Mouse (Mus musculus) cerebellum, adult 2 months (tissue): ENCODE results near the gene Pkn1. TPM values are rescaled to one million over a fixed set of nuclear protein-coding genes. Genes with fewer than 3 reads are reported as not detected.

Experiments used
- DNase-seq, 2 experiments: peaks; one replicate each; pipeline ENCODE4 v3.0.0; 2021
- H3K27ac ChIP-seq: fragments of 200-500 bp; 2 replicates; pipeline ENCODE4 v1.5.1; 2012; ENCODE audit warnings: low read length, control low read depth, inconsistent platforms; ENCODE audit not compliant: insufficient read depth
- H3K27me3 ChIP-seq: fragments of 200-500 bp; 2 replicates; pipeline ENCODE4 v1.6.1; 2012; ENCODE audit warnings: inconsistent platforms, mild to moderate bottlenecking, low read length, moderate library complexity; ENCODE audit not compliant: control insufficient read depth, insufficient read depth
- H3K4me1 ChIP-seq: fragments of 200-500 bp; 2 replicates; pipeline ENCODE4 v1.6.1; 2011; ENCODE audit warnings: low read length; ENCODE audit not compliant: control insufficient read depth, insufficient read depth
- H3K4me3 ChIP-seq: fragments of 200-500 bp; replicated peaks from 2 replicates; pipeline ENCODE3; 2011; ENCODE audit warnings: mild to moderate bottlenecking, low read depth, low read length, control low read depth; ENCODE audit not compliant: insufficient read depth
- CTCF ChIP-seq: fragments of 200-500 bp; IDR thresholded peaks from 2 replicates; pipeline ENCODE4 v1.5.1; 2011; ENCODE audit warnings: low read depth, mild to moderate bottlenecking, control low read depth, low read length, moderate library complexity, borderline replicate concordance; ENCODE audit not compliant: insufficient read depth
- POLR2A ChIP-seq: fragments of 200-500 bp; IDR thresholded peaks from 2 replicates; pipeline ENCODE4 v1.6.1; 2011; ENCODE audit warnings: low read length, control low read depth, borderline replicate concordance; ENCODE audit not compliant: insufficient read depth
- whole genome bisulfite sequencing: fragments of 180-500 bp; shearing (Covaris S2); methylation state at CpG from one replicate; pipeline ENCODE4 v1.1.7; 2018; 5-methylcytosine and 5-hydroxymethylcytosine counted together
- polyA plus RNA-seq: library from polyadenylated mRNA; depleted of rRNA; stranded (reverse); fragments of >200 nt; gene quantifications from 2 replicates; pipeline ENCODE4 v1.2.3, GENCODE M21; 2012

Gene Pkn1
- polyA plus RNA-seq, 1 experiment = 59.8 TPM

- TF ChIP-seq POLR2A = no peak
- no peak for DNase-seq
- Histone ChIP-seq H3K27me3 (no peaks in the 10 kb centered on the region; the same call in 1 of the 2 replicates), H3K4me3 (peak overlapping the region; percentile 31), H3K4me1 (no peaks in the 10 kb centered on the region), H3K27ac (no peak overlapping the region)
- WGBS = 10% methylated on average over 3 of the region's 3 CpGs
Measured at GRCm38 (mm10) chr8:83740586-83740975, 41.6 kb upstream of the Pkn1 start.

GRCm38 (mm10) chr8:83739711-83740468 lies 40.9 kb upstream of the Pkn1 start:
- no peak for DNase-seq
- Histone ChIP-seq H3K4me3 (no peak overlapping the region), H3K4me1 (no peaks in the 10 kb centered on the region), H3K27me3 (no peaks in the 10 kb centered on the region; the same call in 1 of the 2 replicates), H3K27ac (no peak overlapping the region)
- 27% methylated on average over 8 of the region's 8 CpGs for WGBS
- TF ChIP-seq POLR2A (no peak), CTCF (no peak)

- H3K27me3 ChIP-seq = no peaks in the 10 kb centered on the region; the same call in 1 of the 2 replicates
- DNase-seq = no peak
- WGBS = 74% methylated on average over 10 of the region's 10 CpGs
- TF ChIP-seq CTCF (no peak), POLR2A (no peak)
- H3K27ac ChIP-seq = no peak overlapping the region
- no peak overlapping the region for H3K4me3 ChIP-seq
- no peaks in the 10 kb centered on the region for H3K4me1 ChIP-seq
Measured at GRCm38 (mm10) chr8:83738949-83739710, 40.2 kb upstream of the Pkn1 start.

GRCm38 (mm10) chr8:83737852-83738562 lies 39.0 kb upstream of the Pkn1 start:
- Histone ChIP-seq H3K4me1 (no peaks in the 10 kb centered on the region), H3K27me3 (no peaks in the 10 kb centered on the region; the same call in 1 of the 2 replicates), H3K4me3 (no peak overlapping the region), H3K27ac (no peak overlapping the region)
- 82% methylated on average over 4 of the region's 4 CpGs for WGBS
- TF ChIP-seq POLR2A (no peak), CTCF (no peak)
- DNase-seq = no peak

GRCm38 (mm10) chr8:83737346-83737745 lies 38.4 kb upstream of the Pkn1 start:
- DNase-seq = no peak
- Histone ChIP-seq H3K27me3 (no peaks in the 10 kb centered on the region; the same call in 1 of the 2 replicates), H3K4me1 (no peaks in the 10 kb centered on the region), H3K27ac (no peak overlapping the region), H3K4me3 (no peak overlapping the region)
- no peak for TF ChIP-seq POLR2A
- no peak for TF ChIP-seq CTCF
- 85% methylated on average over 4 of the region's 4 CpGs for WGBS

- TF ChIP-seq CTCF (no peak), POLR2A (no peak)
- no peak overlapping the region for H3K27ac ChIP-seq
- H3K4me1 ChIP-seq = no peaks in the 10 kb centered on the region
- WGBS = 80% methylated on average over 4 of the region's 4 CpGs
- no peak overlapping the region for H3K4me3 ChIP-seq
- no peak for DNase-seq
- H3K27me3 ChIP-seq = no peaks in the 10 kb centered on the region; the same call in 1 of the 2 replicates
Measured at GRCm38 (mm10) chr8:83736681-83737080, 37.7 kb upstream of the Pkn1 start.

GRCm38 (mm10) chr8:83732919-83733318 lies 33.9 kb upstream of the Pkn1 start:
- 83% methylated on average over 6 of the region's 6 CpGs for WGBS
- no peak for DNase-seq

GRCm38 (mm10) chr8:83731906-83732305 lies 32.9 kb upstream of the Pkn1 start:
- 34% methylated on average over 5 of the region's 5 CpGs for WGBS
- no peak for TF ChIP-seq POLR2A
- no peak for TF ChIP-seq CTCF
- Histone ChIP-seq H3K4me1 (no peaks in the 10 kb centered on the region), H3K4me3 (no peak overlapping the region), H3K27me3 (no peaks in the 10 kb centered on the region), H3K27ac (no peak overlapping the region)
- no peak for DNase-seq

More at GRCm38 (mm10) chr8:83732919-83733318, 33.9 kb upstream of the Pkn1 start:
- H3K27me3 ChIP-seq = no peaks in the 10 kb centered on the region
- H3K4me1 ChIP-seq = no peaks in the 10 kb centered on the region
- TF ChIP-seq POLR2A = no peak
- no peak for TF ChIP-seq CTCF
- H3K27ac ChIP-seq = no peak overlapping the region
- H3K4me3 ChIP-seq = no peak overlapping the region
